ENCODE assay signal across 30 mouse cellular contexts in genomic region chr1:194527342-194528165, GRCm38 (mm10).
A peak's percentile ranks its signal among the peaks of the same experiment; 100 is the strongest.
DNase-seq lines count a peak whose midpoint lies in the region; ATAC-seq and TF ChIP-seq lines count a peak whose summit lies in the region.
"Had no signal": no experiment of that assay in that cellular context is flagged by ENCODE, and none has a peak within 500 bp of the region (broad histone marks: within the 10 kb centered on the region; RNA-seq: fewer than 3 reads in every experiment).

No protein-coding gene starts in this region.

- no peaks in the 10 kb centered on the region for H3K9me3 ChIP-seq in embryonic facial prominence, embryonic 14.5 days (ENCODE audit: control insufficient read depth, low read length)
- H3K9me3 ChIP-seq in embryonic facial prominence, embryonic 10.5 days = no peaks in the 10 kb centered on the region
- H3K9me3 ChIP-seq in lung, postnatal 0 days (ENCODE audit: low read length) = no peaks in the 10 kb centered on the region
- no peaks in the 10 kb centered on the region for H3K9me3 ChIP-seq in intestine, embryonic 16.5 days (ENCODE audit: control insufficient read depth, low read length)
- no peaks in the 10 kb centered on the region for H3K9me3 ChIP-seq in hindbrain, embryonic 13.5 days
- H3K9me3 ChIP-seq: embryonic facial prominence, embryonic 13.5 days; forebrain, embryonic 15.5 days; G1E; hindbrain, embryonic 10.5 days; limb, embryonic 15.5 days; liver, embryonic 15.5 days; midbrain, embryonic 10.5 days; neural tube, embryonic 13.5 days had no signal

- no peaks in the 10 kb centered on the region for H3K27me3 ChIP-seq in embryonic facial prominence, embryonic 14.5 days (replicated peaks; ENCODE audit: control insufficient read depth, insufficient read depth, low read length)
- no peaks in the 10 kb centered on the region for H3K27me3 ChIP-seq in embryonic facial prominence, embryonic 10.5 days (replicated peaks; ENCODE audit: low read depth, poor library complexity, severe bottlenecking)
- H3K27me3 ChIP-seq in lung, postnatal 0 days (replicated peaks; ENCODE audit: insufficient read depth, low read length) = no peaks in the 10 kb centered on the region
- H3K27me3 ChIP-seq in intestine, embryonic 16.5 days (replicated peaks; ENCODE audit: control insufficient read depth, insufficient read depth, low read length) = no peaks in the 10 kb centered on the region
- no peaks in the 10 kb centered on the region for H3K27me3 ChIP-seq in hindbrain, embryonic 13.5 days
- H3K27me3 ChIP-seq: CH12.LX; embryonic facial prominence, embryonic 13.5 days; forebrain, embryonic 15.5 days; limb, embryonic 15.5 days; liver, embryonic 15.5 days; neural tube, embryonic 13.5 days had no signal

- H3K4me2 ChIP-seq in embryonic facial prominence, embryonic 14.5 days (ENCODE audit: low read depth, low read length) = no peak overlapping the region
- no peak overlapping the region for H3K4me2 ChIP-seq in lung, postnatal 0 days (replicated peaks; ENCODE audit: low read depth, low read length)
- H3K4me2 ChIP-seq in intestine, embryonic 16.5 days (ENCODE audit: low read depth, low read length) = no peak overlapping the region
- no peak overlapping the region for H3K4me2 ChIP-seq in hindbrain, embryonic 13.5 days
- H3K4me2 ChIP-seq: embryonic facial prominence, embryonic 13.5 days; forebrain, embryonic 15.5 days; heart, embryonic 11.5 days; limb, embryonic 15.5 days; liver, embryonic 15.5 days; neural tube, embryonic 13.5 days had no signal

- DNase-seq in embryonic facial prominence, embryonic 14.5 days (ENCODE audit: low spot score) = peak; percentile 55
- DNase-seq in embryonic facial prominence, embryonic 10.5 days (ENCODE audit: low spot score) = no peak
- DNase-seq in lung, postnatal 0 days (ENCODE audit: low spot score) = peak; percentile 7
- no peak for DNase-seq in lung, adult 18-20 months
- DNase-seq in cerebellum, adult 9-11 months = peak; percentile 23
- DNase-seq in T-cell, adult 2 months (ENCODE audit: low spot score) = no peak
- DNase-seq: adrenal gland, adult 8-10 months; gastrocnemius, postnatal 10 days; heart, adult 11 months; kidney, adult 9 months; kidney, postnatal 36 days; layer of hippocampus, postnatal 36 days; lung, postnatal 10 days; right cerebral cortex, adult 18-20 months; right cerebral cortex, postnatal 4 days had no signal

- 77% methylated on average over 2 of the region's 2 CpGs for WGBS in embryonic facial prominence, embryonic 14.5 days
- WGBS in embryonic facial prominence, embryonic 10.5 days = 87% methylated on average over 2 of the region's 2 CpGs
- 44% methylated on average over 2 of the region's 2 CpGs for WGBS in lung, postnatal 0 days
- 44% methylated on average over 2 of the region's 2 CpGs for WGBS in intestine, embryonic 16.5 days
- WGBS in hindbrain, embryonic 13.5 days = 89% methylated on average over 2 of the region's 2 CpGs

- no peak for TF ChIP-seq CTCF in lung, postnatal 0 days (IDR thresholded peaks at IDR 0.05)

- H3K36me3 ChIP-seq in embryonic facial prominence, embryonic 14.5 days (ENCODE audit: control insufficient read depth, insufficient read depth, low read length) = no peaks in the 10 kb centered on the region
- no peaks in the 10 kb centered on the region for H3K36me3 ChIP-seq in embryonic facial prominence, embryonic 10.5 days (replicated peaks)
- H3K36me3 ChIP-seq in lung, postnatal 0 days (ENCODE audit: insufficient read depth, low read length) = no peaks in the 10 kb centered on the region
- no peaks in the 10 kb centered on the region for H3K36me3 ChIP-seq in intestine, embryonic 16.5 days (ENCODE audit: control insufficient read depth, insufficient read depth, low read length)
- H3K36me3 ChIP-seq in hindbrain, embryonic 13.5 days = no peaks in the 10 kb centered on the region
- H3K36me3 ChIP-seq: embryonic facial prominence, embryonic 13.5 days; forebrain, embryonic 15.5 days; G1E; hindbrain, embryonic 10.5 days; limb, embryonic 15.5 days; liver, embryonic 15.5 days; midbrain, embryonic 10.5 days; neural tube, embryonic 13.5 days had no signal

- H3K4me3 ChIP-seq in embryonic facial prominence, embryonic 14.5 days (ENCODE audit: low read depth, low read length) = no peak overlapping the region
- no peak overlapping the region for H3K4me3 ChIP-seq in embryonic facial prominence, embryonic 10.5 days
- no peak overlapping the region for H3K4me3 ChIP-seq in lung, postnatal 0 days (ENCODE audit: low read depth, low read length)
- H3K4me3 ChIP-seq in intestine, embryonic 16.5 days (ENCODE audit: low read length) = no peak overlapping the region
- H3K4me3 ChIP-seq in hindbrain, embryonic 13.5 days = no peak overlapping the region
- H3K4me3 ChIP-seq: embryonic facial prominence, embryonic 13.5 days; forebrain, embryonic 15.5 days; hindbrain, embryonic 10.5 days; limb, embryonic 15.5 days; liver, embryonic 15.5 days; midbrain, embryonic 10.5 days; myocyte; neural tube, embryonic 13.5 days had no signal

- H3K9ac ChIP-seq in embryonic facial prominence, embryonic 14.5 days (ENCODE audit: low read depth, low read length) = no peak overlapping the region
- H3K9ac ChIP-seq in lung, postnatal 0 days (replicated peaks; ENCODE audit: low read depth) = no peak overlapping the region
- H3K9ac ChIP-seq in intestine, embryonic 16.5 days (ENCODE audit: low read depth, low read length) = no peak overlapping the region
- H3K9ac ChIP-seq in hindbrain, embryonic 13.5 days = no peak overlapping the region
- H3K9ac ChIP-seq: embryonic facial prominence, embryonic 13.5 days; forebrain, embryonic 15.5 days; limb, embryonic 15.5 days; liver, embryonic 15.5 days; neural tube, embryonic 13.5 days had no signal

- no peaks in the 10 kb centered on the region for H3K4me1 ChIP-seq in embryonic facial prominence, embryonic 14.5 days (ENCODE audit: control insufficient read depth, insufficient read depth, low read length)
- H3K4me1 ChIP-seq in embryonic facial prominence, embryonic 10.5 days = no peaks in the 10 kb centered on the region
- H3K4me1 ChIP-seq in lung, postnatal 0 days (ENCODE audit: insufficient read depth, low read depth, low read length) = no peaks in the 10 kb centered on the region
- no peaks in the 10 kb centered on the region for H3K4me1 ChIP-seq in intestine, embryonic 16.5 days (ENCODE audit: control insufficient read depth, insufficient read depth, low read length)
- H3K4me1 ChIP-seq in hindbrain, embryonic 13.5 days (replicated peaks) = no peaks in the 10 kb centered on the region
- H3K4me1 ChIP-seq: embryonic facial prominence, embryonic 13.5 days; forebrain, embryonic 15.5 days; hindbrain, embryonic 10.5 days; limb, embryonic 15.5 days; liver, embryonic 15.5 days; neural tube, embryonic 13.5 days had no signal

- ATAC-seq in embryonic facial prominence, embryonic 14.5 days (ENCODE audit: low read depth) = peak; percentile 50; the same call in 1 of the 2 replicates
- no peak for ATAC-seq in lung, postnatal 0 days
- peak; percentile 59 for ATAC-seq in intestine, embryonic 16.5 days
- ATAC-seq in hindbrain, embryonic 13.5 days (ENCODE audit: low FRiP score) = no peak
- ATAC-seq: forebrain, embryonic 15.5 days; midbrain, embryonic 16.5 days; Patski had no signal

- no peak overlapping the region for H3K27ac ChIP-seq in embryonic facial prominence, embryonic 14.5 days (replicated peaks; ENCODE audit: low read depth, low read length)
- no peak overlapping the region for H3K27ac ChIP-seq in embryonic facial prominence, embryonic 10.5 days (replicated peaks)
- H3K27ac ChIP-seq in lung, postnatal 0 days (ENCODE audit: low read length) = no peak overlapping the region
- H3K27ac ChIP-seq in intestine, embryonic 16.5 days (ENCODE audit: low read length) = no peak overlapping the region
- H3K27ac ChIP-seq in hindbrain, embryonic 13.5 days = no peak overlapping the region
- H3K27ac ChIP-seq: embryonic facial prominence, embryonic 13.5 days; forebrain, embryonic 15.5 days; hindbrain, embryonic 10.5 days; limb, embryonic 15.5 days; liver, embryonic 15.5 days; midbrain, embryonic 10.5 days; neural tube, embryonic 13.5 days had no signal

- no peak for TF ChIP-seq EP300 in lung, postnatal 0 days (IDR thresholded peaks at IDR 0.05)

Comparison
In these comparisons a context has a peak if more than half of its experiments do, and no peak if none do; other contexts are left out.
1. DNase-seq: peak in embryonic facial prominence, embryonic 14.5 days (single experiment), lung, postnatal 0 days (single experiment) and cerebellum, adult 9-11 months (single experiment); none in embryonic facial prominence, embryonic 10.5 days (single experiment), lung, adult 18-20 months (0 of 2) and T-cell, adult 2 months (single experiment).
2. ATAC-seq: peak in embryonic facial prominence, embryonic 14.5 days (single experiment) and intestine, embryonic 16.5 days (single experiment); none in lung, postnatal 0 days (single experiment) and hindbrain, embryonic 13.5 days (single experiment).